Mouse (Mus musculus): ENCODE measurements around the gene Ktn1.

DNA sequence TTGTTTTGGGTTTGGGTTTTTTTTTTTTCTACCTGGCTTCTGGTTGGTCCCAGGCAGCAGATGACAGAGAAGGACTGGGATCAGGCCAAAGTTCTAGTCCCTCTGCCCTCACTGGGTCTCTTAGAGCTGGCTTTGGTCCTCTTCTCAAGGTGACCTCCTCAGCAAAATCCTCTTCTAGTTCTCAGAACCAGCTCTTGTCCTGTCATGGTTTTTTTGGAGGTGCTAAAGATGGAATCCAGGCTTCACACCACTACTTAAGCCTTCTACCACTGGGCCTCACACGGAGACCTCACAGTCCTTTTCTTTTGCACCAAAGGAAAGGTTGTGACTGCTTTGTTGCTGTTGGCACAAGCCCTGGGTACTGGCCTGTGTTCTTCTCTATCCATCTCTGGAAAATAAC is 15.8 kb upstream of the Ktn1 start:
- TF ChIP-seq CTCF (IDR thresholded peaks at IDR 0.05; ENCODE audit: borderline replicate concordance, insufficient read depth, low read length), result no peak
- TF ChIP-seq POLR2A (IDR thresholded peaks at IDR 0.05; ENCODE audit: low read depth, low read length), result no peak

Data from embryonic fibroblast, embryonic 13.5 days (primary cell).